Mouse (Mus musculus) ES-Bruce4 (cell line): ENCODE data around the gene Samd10.

Experiments used
- CTCF ChIP-seq: IDR thresholded peaks from one replicate; pipeline ENCODE4 v1.8.1; 2011; ENCODE audit warnings: low read depth, low read length
- POLR2A ChIP-seq: IDR thresholded peaks from one replicate; pipeline ENCODE4 v1.8.1; 2011; ENCODE audit warnings: low read length; ENCODE audit not compliant: insufficient read depth

DNA sequence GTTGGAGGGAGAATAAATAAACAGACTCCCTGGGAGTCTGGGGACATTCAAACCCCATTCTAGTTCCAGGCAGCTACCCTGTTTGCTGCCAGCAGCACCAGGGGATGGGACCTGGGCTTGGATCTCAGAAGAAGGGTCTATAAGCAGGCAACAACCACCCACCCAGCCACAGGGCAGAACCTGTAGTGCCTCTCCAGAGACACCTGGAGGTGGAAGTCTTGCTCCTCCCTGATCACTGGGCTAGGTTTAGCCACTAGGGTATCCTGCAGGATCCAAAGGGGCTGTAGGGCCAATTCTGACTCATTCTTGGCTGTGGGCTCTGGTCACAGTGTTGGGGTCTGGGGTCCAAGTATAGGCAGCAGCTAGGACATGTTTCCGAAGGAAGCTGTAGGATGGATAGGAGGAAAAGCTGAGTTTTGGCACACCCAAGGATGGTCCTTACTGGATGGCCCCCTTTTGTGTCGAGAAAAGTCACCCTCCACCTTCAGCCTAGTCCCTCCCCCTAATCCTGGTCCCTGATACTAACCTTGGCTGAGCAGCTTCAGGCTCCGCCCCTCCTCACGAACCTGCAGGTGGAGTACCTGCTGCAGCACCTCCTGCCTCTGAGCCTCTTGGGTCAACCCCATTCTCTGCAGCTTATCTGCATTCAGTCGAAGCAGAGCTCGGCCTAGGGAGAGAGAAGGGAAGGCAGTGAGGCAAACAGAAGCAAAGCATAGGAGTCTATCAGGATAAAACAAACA is 2.6 kb downstream of the Samd10 start:
- no peak for TF ChIP-seq CTCF
- TF ChIP-seq POLR2A = no peak
